Mouse (Mus musculus) megakaryocyte, embryonic 14.5 days (primary cell): ENCODE data around the gene Hoxa7.

Experiments
- FLI1 ChIP-seq: IDR thresholded peaks from 2 replicates; pipeline ENCODE4 v1.6.1; 2012; ENCODE audit warnings: low read length, inconsistent platforms, mixed read lengths
- GATA1 ChIP-seq: IDR thresholded peaks from 3 replicates; pipeline ENCODE4 v1.6.1; 2012; ENCODE audit warnings: mixed read lengths, low read length, inconsistent platforms, borderline replicate concordance

GRCm38 (mm10) chr6:52173648-52174047, 48.0 kb downstream of the Hoxa7 start:
- no peak for TF ChIP-seq GATA1
- TF ChIP-seq FLI1, result no peak
